Comparison of ENCODE assay signal across 8 mouse cellular contexts in the genomic region with DNA sequence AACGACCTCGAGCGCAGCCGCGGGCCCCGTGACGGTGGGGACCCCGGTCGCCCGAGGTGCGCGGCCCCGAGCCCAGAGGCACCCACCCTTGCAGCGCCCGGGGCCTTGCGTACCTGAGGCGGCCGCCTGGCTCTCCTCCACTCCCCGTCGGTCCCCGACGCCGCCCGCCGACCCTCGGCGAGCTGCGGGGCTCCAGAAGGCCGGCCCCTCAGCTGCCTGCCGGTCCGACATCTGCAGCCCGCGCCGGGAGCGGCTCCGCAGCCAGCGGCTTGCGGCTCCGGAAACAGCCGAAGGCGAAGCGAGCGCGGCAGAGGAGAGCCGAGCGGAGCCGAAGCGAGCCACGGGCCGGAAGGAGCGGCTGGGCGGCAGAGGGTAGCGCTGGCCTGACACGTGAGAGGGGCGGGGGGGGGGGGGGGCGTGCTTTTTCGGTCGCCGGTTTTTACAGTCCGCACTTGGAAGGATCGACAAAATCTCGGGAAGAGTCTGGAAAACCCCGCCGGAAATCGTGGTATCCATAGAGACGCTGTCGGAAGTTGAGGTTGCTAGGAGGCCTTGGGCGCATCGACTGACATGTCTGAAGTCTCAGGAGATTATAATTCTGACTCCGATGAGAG. TPM values are rescaled to one million over a fixed set of nuclear protein-coding genes. Genes with fewer than 3 reads are reported as not detected.
DNase-seq lines count a peak whose midpoint lies in the region; ATAC-seq and TF ChIP-seq lines count a peak whose summit lies in the region.

A gene (minus strand): TSS at position 482 of the 614 bp plus-strand sequence.

- peak; percentile 97 for ATAC-seq in hindbrain, postnatal 0 days

- no peaks in the 10 kb centered on the region for H3K9me3 ChIP-seq in hindbrain, postnatal 0 days (ENCODE audit: low read length)

- under 1% methylated on average over 66 of the region's 70 CpGs for WGBS in hindbrain, postnatal 0 days
- under 1% methylated on average over 51 of the region's 70 CpGs for WGBS in macrophage (ENCODE audit: missing documents)

- H3K4me1 ChIP-seq in hindbrain, postnatal 0 days (ENCODE audit: insufficient read depth, low read length), result no peaks in the 10 kb centered on the region

- H3K27ac ChIP-seq in gastrocnemius, adult 2 months, result peak within 1 kb of the TSS; percentile 86
- H3K27ac ChIP-seq in hindbrain, postnatal 0 days, result peak within 1 kb of the TSS; percentile 92
- peak within 1 kb of the TSS; percentile 93 for H3K27ac ChIP-seq in left cerebral cortex, adult 2 months
- no peak within 1 kb of the TSS for H3K27ac ChIP-seq in macrophage

- no peaks in the 10 kb centered on the region for H3K36me3 ChIP-seq in hindbrain, postnatal 0 days (ENCODE audit: insufficient read depth, low read length)
- H3K36me3 ChIP-seq in macrophage (ENCODE audit: inconsistent target), result no peaks in the 10 kb centered on the region

- DNase-seq in T-cell, adult 2 months (ENCODE audit: low spot score), result peak; percentile 84
- DNase-seq in cerebellum, postnatal 36 days, result peak; percentile 71 to 81
- peak; percentile 87 for DNase-seq in gastrocnemius, adult 2 months
- peak; percentile 94 for DNase-seq in hindbrain, postnatal 0 days (ENCODE audit: low spot score)
- peak; percentile 78 to 81 for DNase-seq in left cerebral cortex, adult 2 months (ENCODE audit: extremely low spot score in 1 of 2, low spot score in 2 of 2)
- peak; percentile 57 for DNase-seq in retina, postnatal 7 days (ENCODE audit: low read depth, low spot score)
- peak; percentile 62 to 69 for DNase-seq in urinary bladder, adult 18-20 months (ENCODE audit: low spot score in 2 of 2)

- H3K4me3 ChIP-seq in gastrocnemius, adult 2 months, result peak within 1 kb of the TSS; percentile 98
- peak within 1 kb of the TSS; percentile 86 for H3K4me3 ChIP-seq in hindbrain, postnatal 0 days (ENCODE audit: low read length)
- H3K4me3 ChIP-seq in left cerebral cortex, adult 2 months, result peak within 1 kb of the TSS; percentile 98
- H3K4me3 ChIP-seq in macrophage (ENCODE audit: inconsistent target), result peak within 1 kb of the TSS; percentile 53

- no peak for TF ChIP-seq CTCF in gastrocnemius, adult 2 months (IDR thresholded peaks at IDR 0.05)
- TF ChIP-seq CTCF in hindbrain, postnatal 0 days (IDR thresholded peaks at IDR 0.05; ENCODE audit: low read depth), result no peak
- no peak for TF ChIP-seq CTCF in left cerebral cortex, adult 2 months (IDR thresholded peaks at IDR 0.05)

- peak within 1 kb of the TSS; percentile 89 for H3K9ac ChIP-seq in hindbrain, postnatal 0 days (replicated peaks; ENCODE audit: low read length)

- intact Hi-C loops in gastrocnemius, adult 2 months (cut with DNase I), result no loop called here
- intact Hi-C loops in left cerebral cortex, adult 2 months (cut with DNase I), result loop anchor here (5.0 kb wide), 1 partner anchor 53 kb away; a partner anchor contains a TSS

- no peaks in the 10 kb centered on the region for H3K27me3 ChIP-seq in hindbrain, postnatal 0 days (ENCODE audit: insufficient read depth, low read length)

- H3K4me2 ChIP-seq in hindbrain, postnatal 0 days (ENCODE audit: low read depth, low read length), result peak within 1 kb of the TSS; percentile 78

- peaks cover 44% of the 10 kb centered on the region for H3K79me2 ChIP-seq in macrophage (ENCODE audit: inconsistent target)

RNA-seq across cellular contexts. Expression of the gene that starts here (rescaled TPM):
- total RNA-seq in gastrocnemius, adult 2 months (2021), result 1 to 10 TPM; 1.6 to 2.2 TPM
- 13.7 and 14.0 TPM in 2 replicates for total RNA-seq in hindbrain, postnatal 0 days (2014; rRNA removed)
- polyA plus RNA-seq in hindbrain, postnatal 0 days (2015; fragmentation: Nextera tagmentation; extraction: Ambion mirVana), result 3.4 and 3.9 TPM in 2 replicates
- 10 to 100 TPM; 27.5 to 29.5 TPM for total RNA-seq in left cerebral cortex, adult 2 months (2021)
- total RNA-seq in macrophage (2018; cell fraction: chromatin; rRNA removed), result 10 to 100 TPM; 11.2 to 49.5 (median 22.9) TPM
- 10 to 100 TPM; 10.2 to 18.1 (median 15.9) TPM for total RNA-seq in macrophage (2018; cell fraction: cytosol; rRNA removed)
- total RNA-seq in macrophage (2018; cell fraction: nucleus; rRNA removed), result 10 to 100 TPM; 14.3 to 49.8 (median 26.7) TPM
- 6.6 to 15.5 TPM (median 11.6 TPM) in 3 replicates for polyA plus RNA-seq in macrophage (2018)
